Mouse (Mus musculus) left cerebral cortex, adult 8-10 months (tissue): ENCODE data around the gene Neu3. TPM values are rescaled to one million over a fixed set of nuclear protein-coding genes. Genes with fewer than 3 reads are reported as not detected.
"Not testable (repeated sequence)": the region's sequence is repeated elsewhere in the genome, so short reads cannot be mapped to it uniquely, and the experiment has no call there.

Experiments used
- DNase-seq, 2 experiments: peaks; one replicate each; pipeline ENCODE4 v3.0.0; 2022; ENCODE audit warnings: low spot score in 2 of 2
- total RNA-seq, 4 experiments: library from RNA; stranded (reverse); gene quantifications; 2 replicates each; pipeline ENCODE4 v1.2.4; 2022

Gene Neu3
- total RNA-seq, 4 experiments from 2014 or later, result 2.9 to 5.0 (median 4.2) TPM

DNA sequence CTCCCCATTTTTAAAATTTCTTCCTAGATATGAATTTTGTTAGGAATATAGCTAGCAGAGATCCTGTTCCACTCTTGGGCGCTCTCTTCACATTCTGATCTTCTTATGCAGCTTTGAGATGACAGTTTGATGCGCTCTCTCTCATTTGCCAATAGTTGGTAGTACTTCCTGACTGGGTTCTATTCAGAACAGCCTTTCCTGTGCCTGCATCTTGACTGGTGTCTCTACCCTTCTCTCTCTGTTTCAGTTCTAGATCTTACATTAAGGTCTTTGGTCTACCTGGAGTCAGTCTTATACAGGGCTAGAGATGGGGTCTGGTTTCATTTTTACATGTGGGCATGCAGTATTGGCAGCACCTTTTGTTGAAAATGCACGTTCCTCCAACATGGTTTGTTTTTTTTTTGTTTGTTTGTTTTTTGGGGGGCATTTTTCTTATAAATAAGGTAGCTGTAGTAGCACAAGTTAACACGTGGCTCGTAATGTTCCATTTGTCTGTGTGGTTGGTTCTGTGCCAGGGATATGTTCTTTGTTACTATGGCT is 6.2 kb upstream of the Neu3 start:
- no peak for DNase-seq

DNA sequence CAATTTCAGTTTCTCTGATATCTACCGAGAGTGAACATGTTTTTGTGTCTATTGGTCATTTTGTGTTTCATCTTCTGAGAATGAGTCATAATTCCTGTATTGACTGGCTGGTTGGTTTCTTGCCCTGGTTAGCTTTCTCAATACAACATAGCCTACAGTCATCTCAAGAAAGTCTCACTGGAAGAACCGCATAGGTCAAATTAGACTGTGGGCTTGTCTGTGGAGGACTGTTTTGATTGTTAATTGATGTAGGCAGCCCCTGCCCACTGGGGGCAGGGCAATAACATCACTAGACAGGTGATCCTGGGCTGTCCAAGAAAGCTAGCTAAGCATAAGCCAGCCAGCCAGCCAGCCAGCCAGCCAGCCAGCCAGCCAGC is 5.6 kb upstream of the Neu3 start:
- DNase-seq, result no peak

DNA sequence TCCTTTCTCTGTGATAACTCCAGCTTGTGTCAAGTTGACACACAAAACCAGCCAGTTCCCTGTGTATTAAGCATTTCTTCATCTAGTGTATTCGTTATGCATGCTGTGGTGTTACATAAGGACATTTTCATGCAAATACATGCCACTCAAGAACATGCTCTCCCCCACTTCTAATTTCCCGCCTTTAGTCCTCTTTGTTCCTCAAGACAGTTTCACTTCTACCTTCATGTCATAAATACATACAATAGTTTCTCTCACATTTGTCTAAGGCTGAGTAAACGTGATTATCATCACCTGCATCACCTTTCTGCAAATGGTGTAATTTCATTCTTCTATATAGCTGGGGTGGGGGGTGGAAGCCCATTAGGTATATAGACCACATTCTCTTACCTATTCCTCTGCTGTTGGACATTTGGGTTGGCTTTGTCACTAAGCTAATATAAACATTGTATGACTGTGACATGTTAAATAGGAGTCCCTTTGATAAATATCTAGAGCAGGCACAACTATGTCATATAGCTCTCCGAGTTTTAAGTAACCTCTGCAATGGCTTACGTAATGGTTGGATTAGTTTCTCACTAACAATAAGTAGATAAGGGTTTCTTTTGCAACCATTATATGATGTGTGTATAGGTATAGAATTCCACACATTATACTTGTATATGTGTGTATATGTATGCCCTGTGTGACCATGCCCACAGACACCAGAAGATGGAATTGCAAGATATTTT is 5.1 kb upstream of the Neu3 start:
- no peak for DNase-seq

DNA sequence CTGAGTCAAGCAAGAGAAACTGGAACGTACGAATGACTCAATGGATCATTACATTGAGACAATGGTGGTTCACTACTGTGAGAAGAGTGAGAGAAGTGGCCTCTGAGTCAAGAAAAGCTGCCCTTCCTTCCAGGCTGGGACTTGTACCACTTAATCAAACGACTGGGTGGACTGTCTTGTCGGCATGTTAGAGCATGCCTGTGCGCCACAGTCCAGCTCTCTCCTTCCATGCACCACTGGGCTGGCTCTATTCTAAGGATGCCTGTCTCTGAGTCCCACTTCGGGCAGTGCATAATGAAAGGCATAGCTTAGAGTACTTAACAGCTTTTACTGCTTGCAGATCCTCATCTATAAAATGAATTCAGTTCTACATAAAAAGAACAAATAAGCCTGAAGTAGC is 2.1 kb downstream of the Neu3 start:
- DNase-seq, result no peak

DNA sequence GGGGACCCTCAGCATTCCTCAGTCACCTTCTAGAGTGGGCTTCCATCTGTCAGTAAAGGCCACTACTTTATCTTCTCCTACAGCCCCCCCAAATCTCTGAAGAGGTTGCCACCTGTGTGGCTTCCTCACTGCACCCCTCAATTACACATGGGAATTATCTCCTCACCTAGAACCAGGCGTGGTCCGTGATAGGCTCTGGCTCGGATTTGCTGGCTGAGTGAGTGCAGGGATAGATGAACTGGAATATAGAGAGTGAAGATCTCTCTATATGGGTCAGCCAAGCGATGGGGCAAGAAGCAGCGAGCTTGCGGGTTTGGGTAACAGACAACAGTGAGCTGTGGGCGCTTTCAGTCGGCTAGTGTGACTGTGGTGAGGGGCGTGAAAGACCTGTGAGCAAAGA is 2.7 kb downstream of the Neu3 start:
- no peak for DNase-seq

DNA sequence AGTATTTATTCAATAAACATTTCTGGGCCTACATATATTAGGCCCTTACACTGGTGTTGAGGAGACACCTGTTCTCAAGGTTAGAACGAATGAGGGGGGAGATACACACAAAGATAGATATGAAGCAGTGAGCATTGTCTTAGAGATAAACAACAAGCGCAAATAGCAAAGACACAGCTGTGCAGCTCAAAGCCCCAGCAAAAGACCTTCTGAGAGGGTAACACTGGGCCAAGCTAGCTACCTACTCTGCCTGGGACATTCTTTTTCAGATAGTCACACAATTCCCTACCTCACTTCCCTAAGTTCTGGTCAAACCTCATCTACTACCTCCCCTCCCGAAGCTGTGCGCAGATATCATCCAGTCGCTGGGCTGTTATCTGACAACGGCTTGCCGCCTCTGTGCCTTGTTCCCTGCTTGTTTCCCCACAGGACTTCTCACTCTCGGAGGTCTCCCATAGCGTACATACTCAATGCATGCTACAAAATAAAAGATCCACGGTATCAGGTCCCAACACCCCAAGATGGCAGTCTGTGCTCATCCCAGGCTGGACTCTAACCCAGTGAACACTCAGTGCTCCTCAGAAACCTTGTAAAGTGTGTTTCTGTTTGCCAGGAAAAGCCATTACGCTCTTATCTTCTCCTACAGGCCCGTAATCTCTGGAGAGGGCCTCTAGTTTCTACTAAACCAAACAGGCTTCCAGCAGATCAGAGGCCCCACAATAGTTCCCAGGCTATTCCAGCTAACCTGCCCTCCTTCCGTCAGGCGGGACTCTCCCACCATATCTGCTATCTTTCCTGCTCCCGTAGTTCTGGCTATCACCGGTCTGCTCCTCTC is 3.4 kb downstream of the Neu3 start:
- DNase-seq, result no peak

DNA sequence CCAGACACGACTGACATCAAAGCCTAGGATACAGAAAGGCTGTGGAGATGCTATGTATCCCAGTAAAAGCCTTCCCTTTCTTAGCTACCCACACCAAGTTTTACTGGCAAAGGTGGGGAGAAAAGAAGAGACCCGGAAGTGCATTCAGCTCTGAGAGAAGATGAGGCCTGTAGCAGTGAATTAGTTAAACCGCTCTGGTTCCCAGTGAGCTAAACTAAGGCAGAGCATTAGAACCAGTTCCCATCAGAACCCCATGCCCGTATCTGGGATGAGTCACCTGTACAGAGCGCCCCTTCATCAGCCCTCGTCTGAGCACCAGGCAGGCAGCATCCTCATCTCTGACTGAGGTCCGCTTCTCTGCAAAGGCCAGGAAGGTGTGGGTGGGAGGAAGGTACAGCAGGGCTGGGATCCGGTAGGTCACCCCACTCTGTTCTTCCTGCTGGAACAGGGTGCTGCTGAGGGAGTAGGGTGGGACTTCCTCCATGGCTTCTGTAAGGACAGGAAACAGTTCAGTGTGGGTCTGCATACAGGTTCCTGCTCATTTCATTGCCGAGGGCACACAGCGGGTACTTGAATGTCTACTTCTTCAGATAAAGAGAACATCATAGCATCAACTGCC is 5.1 kb downstream of the Neu3 start:
- no peak for DNase-seq

DNA sequence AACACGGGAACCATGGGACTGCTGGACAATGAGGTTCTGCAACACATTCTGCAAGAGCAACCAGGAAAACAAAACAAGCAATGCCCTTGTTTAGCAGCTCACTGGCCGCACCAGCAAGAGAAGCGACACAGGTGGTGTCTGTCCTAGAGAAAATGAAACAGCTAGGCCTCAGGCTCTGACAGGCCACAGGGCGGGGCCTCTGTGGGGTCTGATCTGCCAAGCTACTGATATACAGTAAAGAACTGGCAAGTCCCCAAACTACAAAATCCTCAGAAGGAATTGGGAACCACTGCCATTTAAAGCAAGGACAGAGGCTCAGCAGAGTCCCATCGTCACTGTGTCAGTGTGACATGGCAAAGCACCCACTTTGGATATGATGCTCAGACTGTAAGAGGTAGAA is 5.8 kb downstream of the Neu3 start:
- DNase-seq, result no peak

DNA sequence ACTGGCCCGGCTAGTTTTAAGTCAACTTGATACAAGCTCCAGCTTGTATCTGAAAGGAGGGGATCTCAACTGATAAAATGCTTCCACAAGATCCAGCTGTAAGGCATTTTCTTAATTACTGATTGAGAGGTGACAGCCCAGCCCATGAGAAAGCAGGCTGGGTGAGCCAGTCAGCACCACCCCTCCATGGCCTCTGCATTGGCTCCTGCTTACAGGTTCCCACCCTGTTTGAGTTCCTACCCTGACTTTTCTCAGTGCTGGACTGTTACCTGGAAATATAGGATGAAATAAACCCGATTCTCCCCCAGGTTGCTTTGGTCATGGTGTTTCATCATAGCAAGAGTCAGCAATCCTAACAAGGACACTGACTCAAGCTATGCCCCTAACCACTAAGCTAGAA is 6.3 kb downstream of the Neu3 start:
- no peak for DNase-seq

DNA sequence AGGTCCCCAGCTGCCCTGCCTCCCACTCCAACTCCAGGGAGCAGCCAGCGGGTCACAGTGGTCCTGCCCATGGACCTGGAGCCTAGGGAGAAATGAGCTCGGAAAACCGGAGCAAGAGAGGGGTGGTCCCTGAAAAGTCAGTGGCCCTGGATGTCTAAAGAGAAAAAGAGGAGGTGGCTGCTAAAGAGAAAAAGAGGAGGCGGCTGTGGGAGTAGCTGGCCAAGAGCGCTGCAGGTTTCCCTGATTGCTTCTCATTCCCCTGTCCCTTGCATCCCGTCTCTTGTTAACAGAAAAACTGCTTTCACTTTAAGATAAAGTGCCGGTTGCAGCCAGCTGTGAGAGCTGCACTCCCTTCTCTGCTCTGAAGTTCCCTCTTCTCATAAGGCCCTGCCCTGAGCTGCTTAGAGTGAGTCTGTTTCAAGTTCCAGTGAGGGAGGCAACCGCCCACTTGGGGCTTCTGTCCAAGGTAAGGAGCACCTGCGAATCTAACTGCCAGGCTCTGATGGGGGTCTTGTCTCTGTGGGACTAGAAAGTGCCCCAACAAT is 10.0 kb downstream of the Neu3 start:
- not testable (repeated sequence) for DNase-seq

DNA sequence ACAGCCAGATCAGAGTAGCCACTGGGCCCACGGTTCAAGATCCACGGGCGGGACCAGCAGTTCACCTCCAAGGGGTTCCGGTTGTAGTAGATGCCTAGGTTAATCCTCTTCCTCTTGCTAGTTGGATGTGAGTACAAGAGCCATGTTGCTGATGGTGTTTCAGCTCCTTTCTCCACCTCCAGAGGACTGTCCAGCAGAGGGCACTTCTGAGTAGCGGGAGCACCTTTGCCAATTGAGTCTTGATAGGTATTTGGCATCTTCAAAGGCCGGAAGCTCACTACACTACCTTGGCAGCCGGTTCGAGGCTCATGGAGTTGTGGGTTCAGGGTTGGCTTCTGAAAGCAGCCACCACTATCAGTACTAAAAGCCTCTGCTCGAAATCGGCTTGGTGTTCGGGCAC is 14.8 kb downstream of the Neu3 start:
- no peak for DNase-seq

DNA sequence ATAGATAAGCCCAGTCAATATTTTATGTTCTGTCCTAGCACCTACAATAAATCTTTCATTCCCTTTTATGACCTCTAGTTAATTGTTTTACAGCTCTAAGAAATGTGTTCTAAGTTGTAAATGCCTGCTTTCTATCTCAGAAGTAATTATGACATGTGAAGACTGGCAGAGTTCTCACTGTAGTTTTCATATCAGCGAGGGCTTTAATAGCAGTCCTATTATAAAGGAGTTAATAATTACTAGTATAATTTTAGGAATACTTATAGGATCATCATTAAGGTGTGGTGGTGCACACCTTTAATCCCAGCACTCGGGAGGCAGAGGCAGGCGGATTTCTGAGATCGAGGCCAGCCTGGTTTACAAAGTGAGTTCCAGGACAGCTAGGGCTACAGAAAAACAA is 16.6 kb downstream of the Neu3 start:
- DNase-seq, result no peak

DNA sequence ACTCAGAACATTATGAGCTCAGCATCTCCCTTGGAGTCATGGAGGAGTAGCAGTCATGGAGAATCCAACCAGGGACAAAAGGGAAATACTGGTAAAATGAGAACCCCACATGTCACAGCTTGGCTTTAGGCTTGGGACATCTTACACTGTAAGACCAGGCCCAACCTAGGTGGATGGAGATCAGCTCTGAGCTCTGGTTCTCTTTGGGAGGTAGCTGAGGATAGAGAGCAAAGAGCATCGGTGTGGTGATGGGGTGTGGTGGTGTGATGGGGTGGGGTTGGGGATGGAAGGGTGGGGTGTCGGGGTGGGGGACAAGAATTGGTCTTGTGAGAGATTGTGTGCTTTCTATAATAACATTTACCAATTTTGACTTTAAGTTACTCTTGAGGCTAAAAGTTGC is 17.4 kb downstream of the Neu3 start:
- DNase-seq, result no peak

DNA sequence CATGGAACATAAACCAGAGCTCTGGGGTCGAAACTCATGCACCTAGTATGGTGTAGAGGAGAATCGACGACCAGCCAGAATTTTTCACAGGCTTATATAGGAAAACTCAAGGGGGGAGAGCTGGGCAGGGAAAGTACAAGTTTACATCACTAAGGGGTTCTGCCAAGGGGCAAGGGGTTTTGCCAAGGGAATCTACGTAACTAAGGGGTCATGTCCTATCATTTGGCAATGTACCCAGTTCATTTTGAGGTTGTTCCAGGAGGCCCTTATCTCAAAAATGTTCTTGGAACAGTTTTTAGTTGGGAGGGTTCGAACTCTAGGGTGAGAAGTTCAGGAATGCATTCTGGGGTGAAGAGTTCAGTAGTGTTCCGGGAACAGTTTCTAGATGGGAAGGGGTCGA is 21.2 kb downstream of the Neu3 start:
- not testable (repeated sequence) for DNase-seq

DNA sequence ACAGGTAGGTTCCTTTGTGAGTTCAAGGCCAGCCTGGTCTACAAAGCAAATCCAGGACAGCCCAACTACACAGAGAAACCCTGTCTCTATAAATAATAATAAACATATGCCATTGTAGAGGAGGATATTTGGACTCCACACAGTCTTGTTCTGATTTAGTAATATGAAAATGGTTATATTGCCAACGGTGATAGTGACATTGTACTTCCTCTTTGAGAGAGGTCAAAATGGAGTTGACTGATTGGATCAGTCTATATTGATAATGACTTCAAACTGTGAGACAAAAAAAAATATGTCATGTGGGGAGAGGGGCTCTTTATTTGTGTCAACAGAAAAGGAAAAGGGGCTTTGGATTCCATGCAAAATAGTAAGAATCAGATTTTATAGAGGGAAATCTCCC is 22.9 kb downstream of the Neu3 start:
- DNase-seq, result no peak

DNA sequence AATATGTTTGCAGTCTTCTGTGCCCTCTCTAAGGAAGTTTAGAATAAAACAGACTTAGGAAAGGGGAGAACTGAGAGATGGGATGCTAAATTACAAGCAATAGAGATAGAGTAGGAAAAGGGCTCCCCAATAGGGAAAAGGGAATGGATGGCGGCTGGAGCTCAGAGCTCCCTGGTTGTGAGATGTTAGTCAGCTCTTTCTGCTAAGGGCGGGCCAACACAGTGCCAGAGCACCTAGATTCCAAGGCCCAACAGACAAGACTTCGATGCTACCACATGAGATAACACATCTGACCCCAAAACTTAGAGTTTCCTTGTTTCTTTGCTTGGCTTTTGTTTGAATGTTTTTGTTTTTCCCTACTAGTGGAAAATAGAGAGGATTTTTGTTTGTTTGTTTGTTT is 24.2 kb downstream of the Neu3 start:
- DNase-seq, result not testable (repeated sequence)

DNA sequence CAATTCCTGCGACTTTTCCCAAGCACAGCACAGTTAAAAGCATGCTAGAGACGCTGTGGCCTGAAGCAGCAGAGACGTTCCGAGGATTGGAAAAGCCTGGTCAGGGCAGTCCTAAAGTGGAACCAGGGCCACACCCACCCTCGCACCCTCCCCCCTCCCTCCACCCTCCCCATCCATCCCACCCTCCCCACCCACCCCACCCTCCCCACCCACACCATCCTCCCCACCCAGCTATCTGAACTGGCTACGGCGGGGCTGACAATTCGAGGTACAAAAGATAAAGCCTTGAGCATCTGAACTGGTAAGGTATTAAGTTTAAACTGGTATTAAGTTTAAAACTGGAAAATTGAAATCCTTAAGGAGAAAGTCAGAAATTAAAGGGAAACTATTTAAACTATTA is 24.7 kb downstream of the Neu3 start:
- no peak for DNase-seq

DNA sequence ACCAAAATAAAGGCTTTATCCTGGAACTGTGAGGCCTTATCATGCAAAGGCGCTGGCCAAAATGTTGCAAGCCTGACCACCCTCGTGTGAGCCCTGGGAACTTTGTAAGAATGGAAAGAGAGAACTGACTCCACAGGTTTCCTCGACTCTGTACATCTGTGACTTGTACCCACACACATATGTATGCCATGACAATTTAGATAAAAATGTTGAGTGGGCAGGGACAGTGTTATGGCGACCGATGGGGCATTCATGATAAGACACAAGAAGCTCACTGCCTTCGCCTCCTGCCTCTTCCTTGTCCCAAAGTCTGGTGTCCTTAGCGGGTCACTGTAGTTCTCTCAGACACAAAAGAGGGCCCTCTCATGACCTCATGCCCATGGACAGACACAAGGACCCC is 29.1 kb downstream of the Neu3 start:
- no peak for DNase-seq

DNA sequence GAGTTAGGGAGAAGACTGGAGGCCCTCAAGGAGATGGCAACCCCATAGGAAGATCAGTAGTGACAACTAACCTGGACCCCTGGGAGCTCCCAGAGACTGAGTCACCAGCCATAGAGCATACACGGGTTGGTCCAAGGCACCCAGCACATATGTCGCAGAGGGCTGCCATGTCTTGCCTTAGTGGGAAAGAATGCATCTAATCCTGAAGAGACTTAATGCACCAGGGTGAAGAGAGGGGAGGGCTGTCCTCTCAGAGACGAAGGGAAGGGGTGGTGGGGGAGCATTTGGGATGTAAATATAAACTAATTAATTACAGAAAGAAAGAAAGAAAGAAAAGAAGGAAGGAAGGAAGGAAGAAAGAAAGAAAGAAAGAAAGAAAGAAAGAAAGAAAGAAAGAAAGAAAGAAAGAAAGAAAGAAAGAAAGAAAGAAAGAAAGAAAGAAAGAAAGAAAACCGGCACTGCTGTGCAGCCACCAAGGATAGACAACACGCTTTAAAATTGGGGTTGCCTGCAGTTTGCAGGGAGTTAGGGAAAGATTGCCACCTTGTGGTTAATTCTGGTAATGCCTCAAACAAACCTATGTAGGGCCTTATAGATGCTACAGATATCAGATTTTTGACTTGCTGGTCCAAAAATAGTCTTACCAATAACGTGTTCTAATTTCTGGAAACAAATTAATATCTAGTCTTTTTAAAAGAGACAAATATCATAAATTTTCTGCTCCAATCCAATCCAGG is 30.1 kb downstream of the Neu3 start:
- DNase-seq, result peak in 1 of 2 experiments; percentile 10

DNA sequence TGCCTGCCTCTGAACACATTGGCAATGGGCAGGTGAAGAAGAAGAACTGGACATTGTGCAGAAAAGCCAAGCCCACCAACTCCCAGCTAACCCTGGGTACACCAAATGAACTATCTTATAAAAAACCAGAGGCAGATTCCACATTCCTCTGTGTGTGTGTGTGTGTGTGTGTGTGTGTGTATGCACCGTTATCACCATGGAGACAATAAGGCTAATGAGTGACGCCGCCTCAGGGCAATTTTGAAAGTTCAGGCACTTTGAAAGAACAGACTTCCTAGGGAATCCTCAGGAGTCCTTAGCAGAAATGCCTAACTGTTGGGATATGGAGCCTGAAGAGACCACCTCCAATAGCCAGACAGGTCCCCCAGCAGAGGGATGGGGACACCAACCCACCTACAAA is 31.0 kb downstream of the Neu3 start:
- no peak for DNase-seq

DNA sequence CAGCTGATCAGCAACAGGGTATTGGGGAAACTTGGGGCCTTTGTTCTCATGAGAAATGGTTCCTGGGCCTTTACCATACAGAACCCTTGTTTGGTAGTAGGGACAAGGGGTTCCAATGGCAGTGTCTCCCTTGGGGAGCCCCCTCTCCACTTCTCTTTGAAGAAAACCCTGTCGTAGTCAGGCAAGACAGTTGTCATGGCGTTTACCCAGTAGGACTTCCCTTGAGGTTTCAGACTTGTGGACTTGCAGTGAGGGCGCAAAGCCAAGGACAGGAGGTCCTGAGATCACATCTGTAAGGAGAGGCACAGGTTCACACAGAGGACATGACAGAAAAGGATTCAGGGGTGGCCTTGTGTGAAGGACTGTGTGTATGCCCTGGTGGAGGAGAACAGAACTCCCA is 31.7 kb downstream of the Neu3 start:
- DNase-seq, result no peak
